Mouse (Mus musculus) embryonic facial prominence, embryonic 13.5 days (tissue): ENCODE data around the gene Akr1b10. TPM values are rescaled to one million over a fixed set of nuclear protein-coding genes. Genes with fewer than 3 reads are reported as not detected.
"Not testable (repeated sequence)": the region's sequence is repeated elsewhere in the genome, so short reads cannot be mapped to it uniquely, and the experiment has no call there.

ENCODE experiments used
- ATAC-seq: fragments of 200-750 bp; cut with Nextera tagmentation; 2 replicates; pipeline ENCODE4 v1.8.0; 2017; ENCODE audit warnings: low read depth; ENCODE audit not compliant: insufficient number of reproducible peaks, insufficient read depth, low FRiP score, low TSS enrichment
- H3K27ac ChIP-seq: fragments of 300-500 bp; sonication (generic); 2 replicates; pipeline ENCODE4 v1.5.1; 2015; ENCODE audit warnings: moderate library complexity, mild to moderate bottlenecking, inconsistent platforms
- H3K27me3 ChIP-seq: fragments of 300-500 bp; sonication (generic); 2 replicates; pipeline ENCODE4 v1.6.1; 2015; ENCODE audit warnings: mild to moderate bottlenecking, inconsistent platforms
- H3K36me3 ChIP-seq: fragments of 300-500 bp; sonication (generic); 2 replicates; pipeline ENCODE4 v1.6.1; 2015; ENCODE audit warnings: mild to moderate bottlenecking, inconsistent platforms
- H3K4me1 ChIP-seq: fragments of 300-500 bp; sonication (generic); 2 replicates; pipeline ENCODE4 v1.6.1; 2015; ENCODE audit warnings: inconsistent platforms
- H3K4me2 ChIP-seq: fragments of 300-500 bp; sonication (generic); 2 replicates; pipeline ENCODE4 v1.6.1; 2015; ENCODE audit warnings: moderate library complexity, mild to moderate bottlenecking, inconsistent platforms
- H3K4me3 ChIP-seq: fragments of 300-500 bp; sonication (generic); 2 replicates; pipeline ENCODE4 v1.5.1; 2015; ENCODE audit warnings: mild to moderate bottlenecking, inconsistent platforms
- H3K9ac ChIP-seq: fragments of 300-500 bp; sonication (generic); 2 replicates; pipeline ENCODE4 v1.6.1; 2015; ENCODE audit warnings: mild to moderate bottlenecking, inconsistent platforms
- H3K9me3 ChIP-seq: fragments of 300-500 bp; sonication (generic); 2 replicates; pipeline ENCODE4 v1.6.1; 2016; ENCODE audit warnings: inconsistent platforms
- WGBS: fragments of 180-500 bp; shearing (Covaris S2); methylation state at CpG from one replicate; pipeline ENCODE4 v1.1.7; 2015; ENCODE audit warnings: mixed read lengths; 5-methylcytosine and 5-hydroxymethylcytosine counted together
- polyA plus RNA-seq: library from polyadenylated mRNA; unstranded; fragments of >200 nt; fragmentation: Nextera tagmentation; extraction: Ambion mirVana; gene quantifications from 2 replicates; pipeline ENCODE4 v1.2.1, GENCODE M21; 2015

The Akr1b10 gene
- polyA plus RNA-seq, 1 experiment from 2014 or later: 13.5 TPM

- WGBS: 84% methylated on average over 5 of the region's 5 CpGs
Measured at GRCm38 (mm10) chr6:34375888-34376287, 8.1 kb upstream of the Akr1b10 start.

GRCm38 (mm10) chr6:34383401-34383800 lies 617 bp upstream of the Akr1b10 start:
- Histone ChIP-seq H3K4me1 (peaks cover 21% of the 10 kb centered on the region), H3K4me3 (no peak overlapping the region), H3K36me3 (no peaks in the 10 kb centered on the region), H3K27me3 (no peaks in the 10 kb centered on the region), H3K27ac (no peak overlapping the region), H3K9ac (no peak overlapping the region), H3K4me2 (peak overlapping the region; percentile 68), H3K9me3 (no peaks in the 10 kb centered on the region)
- no peak for ATAC-seq
- WGBS: 41% methylated on average over 8 of the region's 8 CpGs

More at GRCm38 (mm10) chr6:34375888-34376287, 8.1 kb upstream of the Akr1b10 start:
- not testable (repeated sequence) for H3K9ac ChIP-seq, H3K27me3 ChIP-seq, H3K4me2 ChIP-seq, H3K4me1 ChIP-seq, H3K9me3 ChIP-seq, ATAC-seq, H3K4me3 ChIP-seq, H3K27ac ChIP-seq, H3K36me3 ChIP-seq

DNA sequence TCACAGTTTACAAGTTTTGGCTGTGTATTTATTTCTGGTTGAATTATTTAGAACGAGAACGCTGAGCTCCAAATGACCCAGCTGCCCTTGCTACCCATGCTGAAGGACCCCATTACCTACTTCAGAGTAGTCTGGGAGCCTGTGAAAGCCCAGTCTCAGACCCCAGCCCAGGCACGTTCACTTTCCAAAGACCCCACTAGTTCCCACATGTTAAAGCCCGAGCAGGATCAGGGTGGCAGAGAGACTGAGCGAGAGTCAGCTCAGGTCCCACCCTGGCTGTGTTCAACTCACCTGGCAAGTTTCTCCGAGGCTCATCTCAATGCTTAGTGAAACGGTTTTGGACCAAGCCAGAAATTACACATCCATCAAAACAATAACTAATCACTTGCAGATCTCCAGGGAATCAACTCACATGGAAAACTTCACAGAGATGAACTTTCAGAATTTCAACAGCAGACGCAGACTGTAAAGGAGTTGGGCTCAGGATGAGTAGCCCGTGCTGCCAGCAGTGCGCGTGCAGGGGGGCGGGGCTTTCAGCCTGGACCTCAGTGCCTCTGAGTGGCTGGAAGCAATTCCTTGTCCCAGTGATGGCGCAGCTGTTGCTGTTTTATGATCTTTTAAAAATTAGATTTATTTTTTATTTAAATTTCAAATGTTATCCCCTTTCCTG lies 818 bp downstream of the Akr1b10 start:
- peak overlapping the region; percentile 47 for H3K4me3 ChIP-seq
- peaks cover 21% of the 10 kb centered on the region for H3K4me1 ChIP-seq
- no peak for ATAC-seq
- no peaks in the 10 kb centered on the region for H3K9me3 ChIP-seq
- 1% methylated on average over 13 of the region's 13 CpGs for WGBS
- no peaks in the 10 kb centered on the region for H3K27me3 ChIP-seq
- peak overlapping the region; percentile 68 for H3K4me2 ChIP-seq
- peak overlapping the region; percentile 63 for H3K9ac ChIP-seq
- no peaks in the 10 kb centered on the region; the same call in 1 of the 2 replicates for H3K36me3 ChIP-seq
- peak overlapping the region; percentile 76 for H3K27ac ChIP-seq

DNA sequence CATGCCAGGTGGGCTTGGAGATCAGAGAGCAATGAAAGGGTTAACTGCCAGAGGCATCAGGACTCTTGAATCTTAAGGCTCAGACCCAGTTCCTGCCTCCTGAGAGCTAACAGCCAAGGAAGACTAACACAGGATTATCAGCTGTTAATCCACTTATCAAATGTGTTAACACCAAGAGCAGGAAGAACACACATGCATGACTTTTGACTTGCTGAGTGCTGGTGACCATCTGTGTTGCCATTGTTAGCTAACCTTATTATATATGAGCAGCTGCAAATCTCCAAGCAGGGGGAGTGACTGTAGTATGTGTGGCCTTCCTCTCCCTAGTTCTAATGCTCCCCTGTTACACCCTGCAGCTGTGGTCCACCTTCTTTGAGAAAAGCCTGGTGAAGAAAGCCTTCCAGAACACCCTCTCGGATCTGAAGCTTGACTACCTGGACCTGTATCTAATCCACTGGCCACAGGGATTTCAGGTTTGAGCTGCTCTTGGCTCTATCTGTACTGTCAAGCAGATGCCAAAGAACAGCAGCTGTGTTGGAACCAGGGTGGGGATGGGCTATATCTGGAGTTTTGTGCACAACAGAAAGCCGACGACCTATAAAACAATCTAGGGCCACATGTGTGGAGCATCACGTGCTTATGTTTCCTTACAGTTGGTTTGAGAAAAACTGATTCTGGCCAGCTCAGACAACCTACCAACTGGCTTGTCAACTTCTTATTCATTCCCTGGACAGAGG lies 4.6 kb downstream of the Akr1b10 start:
- peaks cover 18% of the 10 kb centered on the region for H3K4me1 ChIP-seq
- no peak overlapping the region for H3K4me2 ChIP-seq
- ATAC-seq: no peak
- H3K9ac ChIP-seq: no peak overlapping the region
- H3K27ac ChIP-seq: no peak overlapping the region
- no peak overlapping the region for H3K4me3 ChIP-seq
- WGBS: 85% methylated on average over 4 of the region's 4 CpGs
- H3K36me3 ChIP-seq: peaks cover 10% of the 10 kb centered on the region
- no peaks in the 10 kb centered on the region for H3K9me3 ChIP-seq
- no peaks in the 10 kb centered on the region for H3K27me3 ChIP-seq

DNA sequence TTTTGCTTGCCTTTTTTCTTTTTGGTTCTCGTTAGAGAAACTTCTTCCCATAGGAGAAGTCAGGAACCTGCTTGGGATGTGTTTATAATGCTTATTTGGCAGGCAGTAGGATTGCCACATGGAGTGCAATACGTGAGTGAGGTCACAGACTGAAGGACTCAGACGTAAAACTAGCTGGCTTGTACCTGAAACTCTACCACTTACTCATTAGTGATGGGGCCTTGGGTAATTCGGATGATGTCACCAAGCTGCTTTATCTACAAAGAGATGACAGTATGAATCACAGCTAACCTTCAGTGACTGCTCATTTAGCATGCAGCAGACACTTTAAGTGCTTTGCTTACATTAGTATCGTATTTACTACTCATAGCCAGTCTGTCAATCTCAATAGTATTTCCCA lies 11.9 kb downstream of the Akr1b10 start:
- no peak overlapping the region for H3K9ac ChIP-seq
- H3K27ac ChIP-seq: no peak overlapping the region

DNA sequence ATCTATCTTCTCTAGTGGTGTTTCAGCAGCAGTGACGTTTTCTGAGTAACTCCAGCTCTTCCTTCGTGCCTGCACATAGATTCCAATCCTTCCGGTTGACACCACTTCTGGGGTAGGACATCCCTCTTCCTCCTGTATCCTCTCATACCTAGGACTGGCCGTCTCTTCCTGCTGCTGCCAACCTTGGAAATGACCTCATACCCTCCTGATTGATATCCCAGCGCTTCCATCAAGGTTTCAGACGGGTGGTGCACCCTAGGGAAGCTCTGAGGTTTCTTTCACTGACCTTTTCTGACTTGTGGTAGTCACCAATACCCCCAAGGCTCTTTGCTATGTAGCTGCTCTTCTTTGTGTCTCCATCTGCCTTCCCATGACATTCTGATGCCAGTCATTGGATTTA lies 14.4 kb downstream of the Akr1b10 start:
- H3K4me2 ChIP-seq: no peak overlapping the region
- WGBS: 88% methylated on average over 6 of the region's 6 CpGs
- no peak overlapping the region for H3K4me3 ChIP-seq
- no peaks in the 10 kb centered on the region for H3K4me1 ChIP-seq
- no peaks in the 10 kb centered on the region for H3K9me3 ChIP-seq
- H3K9ac ChIP-seq: no peak overlapping the region
- H3K36me3 ChIP-seq: peaks cover 13% of the 10 kb centered on the region; the same call in 1 of the 2 replicates
- no peak overlapping the region for H3K27ac ChIP-seq
- no peak for ATAC-seq
- no peaks in the 10 kb centered on the region for H3K27me3 ChIP-seq

More for the DNA sequence above, 11.9 kb downstream of the Akr1b10 start:
- no peak overlapping the region for H3K4me3 ChIP-seq
- H3K36me3 ChIP-seq: peaks cover 17% of the 10 kb centered on the region
- no peaks in the 10 kb centered on the region for H3K9me3 ChIP-seq
- H3K4me2 ChIP-seq: no peak overlapping the region
- 69% methylated on average over 5 of the region's 5 CpGs for whole genome bisulfite sequencing
- H3K4me1 ChIP-seq: no peaks in the 10 kb centered on the region
- H3K27me3 ChIP-seq: no peaks in the 10 kb centered on the region
- no peak for ATAC-seq

DNA sequence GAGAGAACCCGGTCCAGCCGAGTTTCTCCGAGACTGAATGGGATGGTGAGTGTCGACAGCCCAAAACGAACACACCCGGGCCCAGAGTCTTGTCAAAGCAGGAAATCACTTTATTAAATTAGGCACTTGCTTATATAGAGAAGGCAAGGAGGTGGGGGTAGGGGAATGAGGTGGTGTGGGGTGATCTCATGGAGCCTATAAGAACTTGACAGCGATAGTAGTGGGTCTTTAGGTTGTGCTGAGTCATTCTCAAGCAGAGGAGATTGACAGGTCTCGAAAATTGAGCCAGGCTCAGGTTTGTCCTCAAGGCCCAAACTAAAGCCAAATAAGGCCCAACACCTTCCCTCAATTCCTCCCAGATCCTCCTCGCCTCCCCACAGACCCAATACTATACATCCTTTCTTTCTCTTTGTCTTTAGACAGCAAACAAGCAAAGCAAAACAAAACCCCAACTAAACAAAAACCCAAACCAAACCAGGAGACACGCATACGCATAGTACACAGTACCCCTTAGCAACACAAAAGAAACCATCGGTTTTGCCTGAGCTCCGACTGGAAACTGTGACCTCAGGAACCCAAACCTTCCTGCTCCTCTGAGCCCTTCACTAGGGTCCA lies 15.7 kb downstream of the Akr1b10 start:
- no peak overlapping the region for H3K9ac ChIP-seq
- 72% methylated on average over 13 of the region's 13 CpGs for WGBS
- no peaks in the 10 kb centered on the region for H3K4me1 ChIP-seq
- 0 out of 2 replicates have a peak, but pooled peaks cover 5% of the 10 kb centered on the region for H3K36me3 ChIP-seq
- H3K9me3 ChIP-seq: no peaks in the 10 kb centered on the region
- H3K27ac ChIP-seq: no peak overlapping the region
- H3K4me3 ChIP-seq: no peak overlapping the region
- no peak for ATAC-seq
- no peaks in the 10 kb centered on the region for H3K27me3 ChIP-seq
- H3K4me2 ChIP-seq: no peak overlapping the region

GRCm38 (mm10) chr6:34400696-34401095 lies 16.7 kb downstream of the Akr1b10 start:
- Histone ChIP-seq H3K4me2 (no peak overlapping the region), H3K36me3 (0 out of 2 replicates have a peak, but pooled peaks cover 5% of the 10 kb centered on the region), H3K4me3 (no peak overlapping the region), H3K9ac (no peak overlapping the region), H3K4me1 (no peaks in the 10 kb centered on the region), H3K9me3 (no peaks in the 10 kb centered on the region), H3K27ac (no peak overlapping the region), H3K27me3 (no peaks in the 10 kb centered on the region)
- 90% methylated on average over 2 of the region's 2 CpGs for WGBS
- ATAC-seq: no peak

DNA sequence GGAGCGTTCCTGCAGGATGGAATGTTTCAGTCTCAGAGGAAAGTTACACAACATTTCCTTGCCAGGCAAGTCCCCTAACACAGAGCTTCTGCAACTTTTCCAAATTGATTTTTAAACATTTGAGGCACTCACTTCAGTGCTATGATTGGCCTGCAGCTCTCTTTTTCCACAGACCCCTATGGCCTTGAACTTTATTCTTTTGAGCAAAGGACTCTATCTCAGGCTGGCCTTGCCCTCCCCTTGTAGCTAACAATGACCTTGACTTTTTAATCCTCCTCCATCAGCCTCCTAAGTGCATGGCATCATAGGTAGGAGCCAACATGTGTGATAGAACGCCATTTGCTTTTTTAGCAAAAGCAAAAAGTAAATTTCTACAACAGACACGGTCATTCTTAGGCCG lies 22.7 kb downstream of the Akr1b10 start:
- H3K4me3 ChIP-seq: no peak overlapping the region
- no peak overlapping the region for H3K27ac ChIP-seq
- no peaks in the 10 kb centered on the region for H3K36me3 ChIP-seq
- no peak overlapping the region for H3K9ac ChIP-seq
- no peak for ATAC-seq
- no peaks in the 10 kb centered on the region for H3K27me3 ChIP-seq
- no peaks in the 10 kb centered on the region for H3K9me3 ChIP-seq
- WGBS: 91% methylated on average over 4 of the region's 4 CpGs
- H3K4me2 ChIP-seq: no peak overlapping the region
- H3K4me1 ChIP-seq: no peaks in the 10 kb centered on the region

DNA sequence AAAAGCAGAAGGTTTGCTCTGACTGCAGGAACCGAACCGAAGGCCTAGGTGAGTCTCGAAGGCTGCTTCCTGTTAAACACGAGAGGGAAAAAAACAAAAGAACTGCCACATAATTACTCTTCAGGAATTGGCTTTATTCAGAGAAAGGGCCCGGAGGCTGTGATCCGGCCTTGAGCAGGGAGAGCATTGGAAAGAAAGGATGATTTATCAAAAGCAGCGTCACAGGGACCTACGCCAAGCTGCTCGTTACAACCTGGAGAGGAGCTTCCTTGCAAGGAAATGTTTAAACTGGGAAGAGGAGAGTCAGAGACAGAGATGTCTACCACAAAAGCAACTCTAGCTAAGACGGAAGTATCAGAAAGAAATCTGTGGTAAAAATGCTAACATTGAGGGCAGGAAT lies 23.4 kb downstream of the Akr1b10 start:
- Histone ChIP-seq H3K4me1 (no peaks in the 10 kb centered on the region), H3K4me3 (no peak overlapping the region), H3K27ac (no peak overlapping the region), H3K36me3 (no peaks in the 10 kb centered on the region), H3K9ac (no peak overlapping the region), H3K27me3 (no peaks in the 10 kb centered on the region), H3K4me2 (no peak overlapping the region), H3K9me3 (no peaks in the 10 kb centered on the region)
- no peak for ATAC-seq
- 76% methylated on average over 10 of the region's 10 CpGs for WGBS

DNA sequence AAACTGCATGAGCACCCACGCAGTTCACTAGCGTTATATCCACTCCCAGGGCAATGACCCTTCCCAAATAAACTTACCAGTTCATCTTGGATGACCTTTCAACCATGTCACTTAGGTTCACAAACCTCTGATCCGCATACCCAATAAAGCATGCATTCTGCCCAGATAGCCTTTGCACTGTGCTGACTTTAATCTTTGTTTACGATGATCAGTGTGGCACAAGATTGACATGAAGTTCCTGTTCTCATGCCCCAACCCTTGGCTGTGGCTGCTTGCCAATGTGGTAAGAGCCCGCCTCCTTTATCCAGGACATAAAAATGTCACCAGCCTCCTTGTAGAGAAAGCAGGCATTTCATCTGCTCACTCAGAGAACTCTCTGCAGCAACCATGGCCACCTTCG lies 28.0 kb downstream of the Akr1b10 start, which contains the start of gene Akr1b7:
TSS of gene Akr1b7 (plus strand) at position 312 of the 400 bp plus-strand sequence.
- no peaks in the 10 kb centered on the region for H3K36me3 ChIP-seq
- H3K27ac ChIP-seq: no peak within 1 kb of the TSS
- no peak for ATAC-seq
- H3K9me3 ChIP-seq: no peaks in the 10 kb centered on the region
- no peak within 1 kb of the TSS for H3K9ac ChIP-seq
- no peak within 1 kb of the TSS for H3K4me3 ChIP-seq
- no peaks in the 10 kb centered on the region for H3K4me1 ChIP-seq
- no peak within 1 kb of the TSS for H3K4me2 ChIP-seq
- 85% methylated on average over 6 of the region's 6 CpGs for WGBS
- H3K27me3 ChIP-seq: no peaks in the 10 kb centered on the region
